Mouse (Mus musculus): ENCODE results near the gene Kdm6b. TPM values are rescaled to one million over a fixed set of nuclear protein-coding genes. Genes with fewer than 3 reads are reported as not detected.

The Kdm6b gene
- polyA plus RNA-seq, 1 experiment from 2014 or later: 40.8 TPM

- Histone ChIP-seq H3K4me1 (0 out of 2 replicates have a peak, but pooled peaks cover 5% of the 10 kb centered on the region), H3K4me3 (no peak overlapping the region), H3K9me3 (replicated peaks) (no peaks in the 10 kb centered on the region), H3K27ac (no peak overlapping the region), H3K36me3 (peaks cover 11% of the 10 kb centered on the region; the same call in 1 of the 2 replicates), H3K27me3 (ENCODE audit: low read depth, poor library complexity, severe bottlenecking) (no peaks in the 10 kb centered on the region)
- no peak for DNase-seq (ENCODE audit: low spot score)
- WGBS: 79% methylated on average over 7 of the region's 7 CpGs
Measured at GRCm38 (mm10) chr11:69386758-69387157, 26.7 kb downstream of the Kdm6b start.

GRCm38 (mm10) chr11:69384979-69385378, 28.5 kb downstream of the Kdm6b start:
- H3K4me1 ChIP-seq: 0 out of 2 replicates have a peak, but pooled peaks cover 2% of the 10 kb centered on the region
- H3K4me3 ChIP-seq: no peak overlapping the region
- no peaks in the 10 kb centered on the region for H3K27me3 ChIP-seq (ENCODE audit: low read depth, poor library complexity, severe bottlenecking)
- DNase-seq (ENCODE audit: low spot score): no peak
- peaks cover 16% of the 10 kb centered on the region; the same call in 1 of the 2 replicates for H3K36me3 ChIP-seq
- H3K9me3 ChIP-seq (replicated peaks): no peaks in the 10 kb centered on the region
- 84% methylated on average over 6 of the region's 6 CpGs for whole genome bisulfite sequencing
- H3K27ac ChIP-seq: no peak overlapping the region

GRCm38 (mm10) chr11:69382478-69383105, 30.9 kb downstream of the Kdm6b start:
- H3K4me3 ChIP-seq: no peak overlapping the region
- WGBS: 70% methylated on average over 10 of the region's 10 CpGs
- no peak for DNase-seq (ENCODE audit: low spot score)
- no peaks in the 10 kb centered on the region for H3K9me3 ChIP-seq (replicated peaks)
- H3K27ac ChIP-seq: no peak overlapping the region
- peaks cover 23% of the 10 kb centered on the region for H3K36me3 ChIP-seq
- no peaks in the 10 kb centered on the region for H3K27me3 ChIP-seq (ENCODE audit: low read depth, poor library complexity, severe bottlenecking)
- H3K4me1 ChIP-seq: 0 out of 2 replicates have a peak, but pooled peaks cover 3% of the 10 kb centered on the region

GRCm38 (mm10) chr11:69381356-69381755, 32.1 kb downstream of the Kdm6b start:
- H3K27me3 ChIP-seq (ENCODE audit: low read depth, poor library complexity, severe bottlenecking): no peaks in the 10 kb centered on the region
- no peaks in the 10 kb centered on the region for H3K9me3 ChIP-seq (replicated peaks)
- H3K4me1 ChIP-seq: 0 out of 2 replicates have a peak, but pooled peaks cover 3% of the 10 kb centered on the region
- no peak for DNase-seq (ENCODE audit: low spot score)
- 83% methylated on average over 6 of the region's 6 CpGs for WGBS
- H3K27ac ChIP-seq: no peak overlapping the region
- no peak overlapping the region for H3K4me3 ChIP-seq
- H3K36me3 ChIP-seq: peaks cover 35% of the 10 kb centered on the region

- DNase-seq (ENCODE audit: low spot score): no peak
- 0 out of 2 replicates have a peak, but pooled peaks cover 3% of the 10 kb centered on the region for H3K4me1 ChIP-seq
- peaks cover 44% of the 10 kb centered on the region for H3K36me3 ChIP-seq
- H3K27me3 ChIP-seq (ENCODE audit: low read depth, poor library complexity, severe bottlenecking): no peaks in the 10 kb centered on the region
- no peak overlapping the region for H3K4me3 ChIP-seq
- WGBS: 88% methylated on average over 3 of the region's 3 CpGs
- no peaks in the 10 kb centered on the region for H3K9me3 ChIP-seq (replicated peaks)
- no peak overlapping the region for H3K27ac ChIP-seq
Measured at GRCm38 (mm10) chr11:69379600-69379999, 33.9 kb downstream of the Kdm6b start.

GRCm38 (mm10) chr11:69377766-69378165, 35.7 kb downstream of the Kdm6b start:
- DNase-seq (ENCODE audit: low spot score): no peak
- Histone ChIP-seq H3K36me3 (peaks cover 60% of the 10 kb centered on the region), H3K4me1 (0 out of 2 replicates have a peak, but pooled peaks cover 3% of the 10 kb centered on the region), H3K4me3 (no peak overlapping the region), H3K27ac (no peak overlapping the region), H3K9me3 (replicated peaks) (no peaks in the 10 kb centered on the region), H3K27me3 (ENCODE audit: low read depth, poor library complexity, severe bottlenecking) (no peaks in the 10 kb centered on the region)
- WGBS: 85% methylated on average over 3 of the region's 3 CpGs

- no peak for DNase-seq (ENCODE audit: low spot score)
- H3K9me3 ChIP-seq (replicated peaks): no peaks in the 10 kb centered on the region
- 91% methylated on average over 4 of the region's 4 CpGs for WGBS
- no peak overlapping the region for H3K4me3 ChIP-seq
- H3K27ac ChIP-seq: no peak overlapping the region
- H3K27me3 ChIP-seq (ENCODE audit: low read depth, poor library complexity, severe bottlenecking): no peaks in the 10 kb centered on the region
- peaks cover 21% of the 10 kb centered on the region for H3K4me1 ChIP-seq
- H3K36me3 ChIP-seq: peaks cover 71% of the 10 kb centered on the region
Measured at GRCm38 (mm10) chr11:69375646-69376045, 37.8 kb downstream of the Kdm6b start.

- no peaks in the 10 kb centered on the region for H3K27me3 ChIP-seq (ENCODE audit: low read depth, poor library complexity, severe bottlenecking)
- H3K36me3 ChIP-seq: peaks cover 68% of the 10 kb centered on the region
- peaks cover 29% of the 10 kb centered on the region for H3K4me1 ChIP-seq
- H3K9me3 ChIP-seq (replicated peaks): no peaks in the 10 kb centered on the region
- WGBS: 90% methylated on average over 16 of the region's 16 CpGs
- H3K27ac ChIP-seq: no peak overlapping the region; the same call in 1 of the 2 replicates
- DNase-seq (ENCODE audit: low spot score): no peak
- no peak overlapping the region for H3K4me3 ChIP-seq
Measured at GRCm38 (mm10) chr11:69373223-69373965, 40.1 kb downstream of the Kdm6b start.

- peaks cover 63% of the 10 kb centered on the region for H3K36me3 ChIP-seq
- no peaks in the 10 kb centered on the region for H3K27me3 ChIP-seq (ENCODE audit: low read depth, poor library complexity, severe bottlenecking)
- no peak overlapping the region for H3K27ac ChIP-seq
- H3K4me3 ChIP-seq: no peak overlapping the region
- DNase-seq (ENCODE audit: low spot score): no peak
- H3K4me1 ChIP-seq: peaks cover 35% of the 10 kb centered on the region
- H3K9me3 ChIP-seq (replicated peaks): no peaks in the 10 kb centered on the region
- WGBS: 65% methylated on average over 3 of the region's 3 CpGs
Measured at GRCm38 (mm10) chr11:69372780-69373170, 40.7 kb downstream of the Kdm6b start.

GRCm38 (mm10) chr11:69372056-69372779, 41.3 kb downstream of the Kdm6b start:
- Histone ChIP-seq H3K4me1 (peaks cover 41% of the 10 kb centered on the region), H3K36me3 (peaks cover 57% of the 10 kb centered on the region), H3K27ac (peak overlapping the region; percentile 32; the same call in 1 of the 2 replicates), H3K4me3 (peak overlapping the region; percentile 13; the same call in 1 of the 2 replicates), H3K9me3 (replicated peaks) (no peaks in the 10 kb centered on the region), H3K27me3 (ENCODE audit: low read depth, poor library complexity, severe bottlenecking) (no peaks in the 10 kb centered on the region)
- 56% methylated on average over 12 of the region's 12 CpGs for WGBS
- no peak for DNase-seq (ENCODE audit: low spot score)

- H3K27ac ChIP-seq: peak overlapping the region; percentile 32
- H3K9me3 ChIP-seq (replicated peaks): no peaks in the 10 kb centered on the region
- peaks cover 46% of the 10 kb centered on the region for H3K4me1 ChIP-seq
- peaks cover 51% of the 10 kb centered on the region for H3K36me3 ChIP-seq
- 52% methylated on average over 12 of the region's 12 CpGs for WGBS
- no peaks in the 10 kb centered on the region for H3K27me3 ChIP-seq (ENCODE audit: low read depth, poor library complexity, severe bottlenecking)
- H3K4me3 ChIP-seq: peak overlapping the region; percentile 13; the same call in 1 of the 2 replicates
- no peak for DNase-seq (ENCODE audit: low spot score)
Measured at GRCm38 (mm10) chr11:69371601-69372000, 41.9 kb downstream of the Kdm6b start.

GRCm38 (mm10) chr11:69370817-69371215, 42.7 kb downstream of the Kdm6b start:
- DNase-seq (ENCODE audit: low spot score): no peak
- H3K4me1 ChIP-seq: peaks cover 54% of the 10 kb centered on the region
- peak overlapping the region; percentile 32; the same call in 1 of the 2 replicates for H3K27ac ChIP-seq
- WGBS: 34% methylated on average over 9 of the region's 9 CpGs
- H3K27me3 ChIP-seq (ENCODE audit: low read depth, poor library complexity, severe bottlenecking): no peaks in the 10 kb centered on the region
- no peaks in the 10 kb centered on the region for H3K9me3 ChIP-seq (replicated peaks)
- peak overlapping the region; percentile 20; the same call in 1 of the 2 replicates for H3K4me3 ChIP-seq
- peaks cover 45% of the 10 kb centered on the region for H3K36me3 ChIP-seq
